Mouse (Mus musculus) limb, embryonic 15.5 days (tissue): ENCODE results near the gene Gm7073. TPM values are rescaled to one million over a fixed set of nuclear protein-coding genes. Genes with fewer than 3 reads are reported as not detected.

Experiments
- ATAC-seq: fragments of 200-750 bp; cut with Nextera tagmentation; 2 replicates; pipeline ENCODE4 v1.8.0; 2017; ENCODE audit warnings: low read depth, moderate TSS enrichment; ENCODE audit not compliant: insufficient number of reproducible peaks, low FRiP score, low TSS enrichment
- H3K27ac ChIP-seq: fragments of 300-500 bp; sonication (generic); 2 replicates; pipeline ENCODE4 v1.5.1; 2015; ENCODE audit warnings: moderate library complexity, mild to moderate bottlenecking, inconsistent platforms
- H3K27me3 ChIP-seq: fragments of 300-500 bp; sonication (generic); 2 replicates; pipeline ENCODE4 v1.6.1; 2015; ENCODE audit warnings: inconsistent platforms
- H3K36me3 ChIP-seq: fragments of 300-500 bp; sonication (generic); 2 replicates; pipeline ENCODE4 v1.6.1; 2015; ENCODE audit warnings: inconsistent platforms
- H3K4me1 ChIP-seq: fragments of 300-500 bp; sonication (generic); 2 replicates; pipeline ENCODE4 v1.6.1; 2015; ENCODE audit warnings: inconsistent platforms
- H3K4me2 ChIP-seq: fragments of 300-500 bp; sonication (generic); 2 replicates; pipeline ENCODE4 v1.6.1; 2015; ENCODE audit warnings: mild to moderate bottlenecking, inconsistent platforms
- H3K4me3 ChIP-seq: fragments of 300-500 bp; sonication (generic); 2 replicates; pipeline ENCODE4 v1.5.1; 2015; ENCODE audit warnings: mild to moderate bottlenecking, inconsistent platforms
- H3K9ac ChIP-seq: fragments of 300-500 bp; sonication (generic); 2 replicates; pipeline ENCODE4 v1.6.1; 2015; ENCODE audit warnings: inconsistent platforms
- H3K9me3 ChIP-seq: fragments of 300-500 bp; sonication (generic); 2 replicates; pipeline ENCODE4 v1.6.1; 2016; ENCODE audit warnings: inconsistent platforms
- WGBS: fragments of 180-500 bp; shearing (Covaris S2); methylation state at CpG from one replicate; pipeline ENCODE4 v1.1.7; 2015; 5-methylcytosine and 5-hydroxymethylcytosine counted together
- microRNA counts: library from miRNA; unstranded; fragments of <30 nt; microRNA quantifications from one replicate; lab custom pipeline; 2016
- microRNA-seq: library from miRNA; unstranded; fragments of <30 nt; microRNA quantifications from one replicate; pipeline ENCODE4, GENCODE M21; 2016
- polyA plus RNA-seq: library from polyadenylated mRNA; unstranded; fragments of >200 nt; fragmentation: Nextera tagmentation; extraction: Ambion mirVana; gene quantifications from 2 replicates; pipeline ENCODE4 v1.2.1, GENCODE M21; 2015

The Gm7073 gene
- polyA plus RNA-seq, 1 experiment from 2014 or later = not detected

DNA sequence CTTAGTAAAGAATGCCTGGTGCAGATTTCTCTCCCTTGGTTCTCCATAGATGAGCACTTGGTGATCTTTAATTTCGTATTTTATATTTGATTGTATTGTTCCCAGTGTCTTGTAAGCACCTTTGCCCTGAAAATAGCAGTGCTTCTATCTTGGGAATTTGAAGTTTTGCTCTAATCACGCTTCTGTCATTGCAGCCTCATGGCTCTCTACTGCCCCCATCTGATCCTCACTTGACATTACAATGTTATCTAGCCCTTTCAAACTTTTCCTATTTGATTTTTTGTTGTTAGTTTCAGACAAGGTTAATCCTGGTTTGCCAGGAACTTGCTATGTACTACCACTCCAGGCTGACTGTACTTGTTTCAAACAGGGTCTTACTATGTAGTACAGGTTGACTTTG is 75.3 kb downstream of the Gm7073 start:
- Histone ChIP-seq H3K4me3 (no peak overlapping the region), H3K9me3 (no peaks in the 10 kb centered on the region), H3K4me1 (no peaks in the 10 kb centered on the region), H3K36me3 (no peaks in the 10 kb centered on the region), H3K9ac (no peak overlapping the region), H3K4me2 (no peak overlapping the region), H3K27me3 (no peaks in the 10 kb centered on the region), H3K27ac (no peak overlapping the region)
- WGBS = 8% methylated on average over 2 of the region's 2 CpGs
- no peak for ATAC-seq

DNA sequence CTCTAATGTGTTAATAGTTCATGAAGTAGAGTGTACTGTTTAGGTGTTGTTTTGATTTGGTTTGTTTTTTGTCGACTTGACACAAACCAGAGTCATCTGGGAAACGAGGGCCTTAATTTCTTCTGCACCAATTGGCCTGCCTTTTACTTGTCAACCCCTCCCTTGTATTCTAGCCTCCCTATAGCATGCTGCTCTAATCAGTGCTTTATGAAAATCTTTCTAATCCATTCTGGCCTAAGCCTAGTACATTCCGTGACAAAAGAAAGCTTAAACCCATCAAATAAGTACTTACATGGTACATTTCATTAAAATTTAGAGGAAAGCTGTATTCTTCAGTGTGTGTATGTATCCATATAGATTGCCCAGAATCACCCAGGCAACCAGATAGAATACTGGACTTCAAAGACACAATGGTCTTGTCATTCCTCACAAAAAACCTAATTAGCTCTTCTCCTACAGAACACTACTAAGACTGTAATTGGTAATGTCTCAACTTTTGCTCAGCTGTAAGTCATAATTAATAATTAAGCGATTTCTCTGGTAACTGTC is 124.4 kb downstream of the Gm7073 start:
- H3K4me1 ChIP-seq = no peaks in the 10 kb centered on the region
- no peaks in the 10 kb centered on the region for H3K27me3 ChIP-seq
- H3K4me3 ChIP-seq = no peak overlapping the region
- no peak for ATAC-seq
- no peaks in the 10 kb centered on the region for H3K9me3 ChIP-seq
- H3K9ac ChIP-seq = no peak overlapping the region
- H3K27ac ChIP-seq = no peak overlapping the region
- WGBS = 55% methylated on average over 4 of the region's 4 CpGs
- no peak overlapping the region for H3K4me2 ChIP-seq
- H3K36me3 ChIP-seq = no peaks in the 10 kb centered on the region

DNA sequence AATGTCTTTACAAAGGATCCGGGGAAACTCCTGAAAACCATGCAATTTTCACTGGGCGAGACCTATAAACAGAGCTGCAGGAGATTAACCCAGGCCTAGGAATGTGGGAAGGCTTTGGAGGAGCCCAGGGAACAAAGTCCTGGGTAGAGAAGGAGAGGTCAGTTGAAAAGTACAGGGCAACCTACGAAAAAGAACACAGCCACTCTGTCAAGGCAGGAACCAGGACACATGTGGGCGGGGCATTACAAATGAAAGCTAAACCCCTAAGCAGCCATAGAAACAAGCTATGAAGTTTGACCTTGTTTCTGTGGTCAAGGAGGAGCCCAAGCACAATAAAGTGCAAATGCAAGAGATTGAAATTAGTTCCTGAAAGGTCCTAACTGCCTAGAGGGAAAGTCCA is 133.4 kb downstream of the Gm7073 start:
- no peak overlapping the region for H3K4me2 ChIP-seq
- 62% methylated on average over 4 of the region's 4 CpGs for WGBS
- H3K4me1 ChIP-seq = no peaks in the 10 kb centered on the region
- no peaks in the 10 kb centered on the region for H3K36me3 ChIP-seq
- H3K27me3 ChIP-seq = 0 out of 2 replicates have a peak, but pooled peaks cover 5% of the 10 kb centered on the region
- no peak overlapping the region for H3K27ac ChIP-seq
- no peaks in the 10 kb centered on the region for H3K9me3 ChIP-seq
- H3K9ac ChIP-seq = no peak overlapping the region
- H3K4me3 ChIP-seq = no peak overlapping the region
- no peak for ATAC-seq

DNA sequence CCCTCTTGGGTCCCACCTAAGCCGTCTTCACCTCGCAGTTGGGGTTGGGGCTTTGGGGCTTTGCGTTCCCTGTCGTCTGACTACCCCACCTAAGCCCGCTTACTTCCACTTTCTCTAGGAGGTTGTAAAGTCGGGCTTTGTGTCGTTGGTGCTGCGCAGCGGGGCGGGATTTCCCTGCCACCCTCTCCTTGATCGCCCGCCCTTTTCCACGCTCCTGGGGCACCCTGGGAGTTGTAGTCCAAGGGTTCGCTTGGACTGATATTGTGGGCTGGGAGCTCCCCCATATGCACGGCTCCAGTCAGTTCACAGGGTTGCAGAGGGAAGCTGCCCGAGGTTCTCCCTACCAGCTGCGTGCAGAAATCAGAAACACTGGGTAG is 134.4 kb downstream of the Gm7073 start:
- Histone ChIP-seq H3K4me3 (peak overlapping the region; percentile 58), H3K36me3 (no peaks in the 10 kb centered on the region), H3K27ac (peak overlapping the region; percentile 94), H3K4me2 (0 out of 2 replicates have a peak overlapping the region, but pooled peaks have one; percentile 12), H3K9ac (peak overlapping the region; percentile 69), H3K4me1 (no peaks in the 10 kb centered on the region), H3K27me3 (0 out of 2 replicates have a peak, but pooled peaks cover 5% of the 10 kb centered on the region), H3K9me3 (no peaks in the 10 kb centered on the region)
- peak; percentile 94 for ATAC-seq
- 18% methylated on average over 17 of the region's 17 CpGs for WGBS

DNA sequence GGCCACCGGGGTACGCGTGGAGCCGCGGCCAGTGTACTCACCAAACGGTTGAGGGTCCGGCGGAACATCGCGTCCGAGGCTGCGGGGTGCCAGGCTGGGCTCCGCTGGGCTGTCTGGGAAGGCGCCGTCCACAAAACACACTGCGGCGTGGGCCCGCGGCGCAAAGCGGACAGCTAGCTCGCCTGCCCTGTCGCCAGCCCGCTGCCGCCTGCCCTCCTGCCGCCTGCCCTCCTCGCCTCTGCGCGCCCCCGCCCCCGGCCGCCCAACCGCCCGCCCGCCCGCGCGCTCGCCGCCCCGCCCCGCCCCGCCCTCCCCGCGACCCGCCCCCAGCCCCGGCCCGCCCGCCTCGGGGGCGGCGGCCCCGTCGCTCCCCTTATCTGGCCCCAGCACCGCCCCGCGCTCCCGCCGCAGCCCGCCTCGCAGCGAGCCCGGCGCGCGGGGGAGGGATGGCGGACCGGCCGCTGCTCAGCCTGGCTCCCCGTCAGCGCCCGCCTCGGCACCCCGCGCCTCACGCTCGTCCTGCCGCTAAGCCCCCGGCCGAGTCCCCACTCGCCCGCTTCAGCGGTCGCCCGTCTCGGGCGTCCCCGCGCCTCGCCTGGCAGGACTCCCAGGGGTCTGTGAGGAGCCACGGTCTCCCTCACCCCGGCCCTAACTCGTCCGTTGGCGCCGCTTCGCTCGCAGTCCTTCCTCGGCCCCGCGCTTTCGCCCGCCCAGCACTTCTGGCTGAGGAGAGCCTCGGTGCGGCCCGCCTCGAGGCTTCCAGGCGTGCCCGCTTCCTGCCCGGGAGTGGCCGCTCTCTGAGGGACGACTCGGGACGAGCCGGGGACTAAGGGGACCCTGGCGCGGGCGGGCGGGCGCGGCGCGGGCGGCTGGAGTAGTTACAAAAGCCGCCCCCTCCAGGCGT is 135.0 kb downstream of the Gm7073 start:
- peak overlapping the region; percentile 94 for H3K27ac ChIP-seq
- no peaks in the 10 kb centered on the region for H3K4me1 ChIP-seq
- 0 out of 2 replicates have a peak, but pooled peaks cover 5% of the 10 kb centered on the region for H3K27me3 ChIP-seq
- ATAC-seq = peak; percentile 83
- H3K36me3 ChIP-seq = no peaks in the 10 kb centered on the region
- no peaks in the 10 kb centered on the region for H3K9me3 ChIP-seq
- H3K9ac ChIP-seq = peak overlapping the region; percentile 69
- H3K4me3 ChIP-seq = peak overlapping the region; percentile 58
- peak overlapping the region; percentile 59 for H3K4me2 ChIP-seq
- WGBS = 16% methylated on average over 79 of the region's 126 CpGs

DNA sequence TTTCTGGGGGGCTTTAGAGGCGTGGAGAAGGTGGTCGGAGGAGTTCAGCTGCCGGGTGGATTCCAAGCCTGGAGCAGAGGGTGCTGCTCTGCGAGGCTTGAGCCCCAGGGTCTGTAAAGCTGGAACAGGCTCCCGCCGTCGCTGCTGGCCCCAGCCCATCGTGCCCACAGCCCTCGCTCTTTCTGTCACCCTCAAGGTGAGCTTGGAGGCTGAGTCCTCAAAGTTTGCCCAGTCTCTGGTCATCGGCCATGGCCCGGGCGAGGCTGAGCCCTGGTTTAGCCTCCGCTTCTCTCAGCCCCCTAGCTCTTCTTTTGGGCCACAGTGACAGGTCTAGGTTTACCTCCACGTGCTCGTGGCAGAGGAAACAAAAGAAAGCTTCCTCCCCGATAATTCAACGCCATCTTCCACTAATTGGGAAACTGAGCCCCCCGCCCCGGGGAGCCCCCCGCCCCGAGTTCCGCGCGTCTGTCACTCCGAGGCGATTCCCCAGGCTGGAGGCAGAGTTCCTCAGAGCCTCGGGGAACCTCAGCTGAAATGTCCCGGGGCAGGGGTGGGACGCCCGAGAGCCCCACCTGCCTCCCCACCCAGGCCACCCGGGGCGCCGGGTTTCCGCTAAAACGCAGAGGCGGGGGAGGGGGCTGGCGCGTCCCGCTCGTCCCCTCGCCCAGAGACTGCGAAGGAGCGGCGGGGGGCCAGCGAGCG is 135.8 kb downstream of the Gm7073 start:
- H3K27me3 ChIP-seq = 0 out of 2 replicates have a peak, but pooled peaks cover 5% of the 10 kb centered on the region
- no peaks in the 10 kb centered on the region for H3K36me3 ChIP-seq
- H3K27ac ChIP-seq = no peak overlapping the region
- H3K9me3 ChIP-seq = no peaks in the 10 kb centered on the region
- H3K4me1 ChIP-seq = no peaks in the 10 kb centered on the region
- peak overlapping the region; percentile 58 for H3K4me3 ChIP-seq
- peak overlapping the region; percentile 42 for H3K9ac ChIP-seq
- no peak; the same call in 1 of the 2 replicates for ATAC-seq
- 18% methylated on average over 46 of the region's 46 CpGs for WGBS
- peak overlapping the region; percentile 59 for H3K4me2 ChIP-seq

DNA sequence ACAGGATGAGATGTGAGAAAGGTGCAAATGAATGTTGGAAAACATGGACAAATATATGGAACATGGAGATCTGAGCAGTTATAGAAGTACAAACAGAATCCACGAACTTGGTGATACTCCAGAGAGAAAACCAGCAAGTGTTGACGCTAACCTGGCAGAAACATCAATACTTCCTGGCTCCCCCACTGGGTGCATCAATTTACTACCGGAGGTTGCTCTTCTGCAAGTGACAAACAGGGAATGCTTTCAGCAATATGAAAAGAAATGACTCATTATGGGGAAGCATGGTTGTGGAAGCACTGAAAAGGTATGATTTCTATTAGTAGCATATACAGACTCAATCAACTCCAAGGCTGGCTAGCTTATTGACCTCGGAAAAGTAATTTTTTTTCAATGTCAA is 144.8 kb downstream of the Gm7073 start:
- H3K36me3 ChIP-seq = no peaks in the 10 kb centered on the region
- no peak overlapping the region for H3K27ac ChIP-seq
- no peaks in the 10 kb centered on the region for H3K27me3 ChIP-seq
- H3K4me2 ChIP-seq = no peak overlapping the region
- no peaks in the 10 kb centered on the region for H3K9me3 ChIP-seq
- WGBS = 73% methylated on average over 4 of the region's 4 CpGs
- H3K4me3 ChIP-seq = no peak overlapping the region
- no peak for ATAC-seq
- no peak overlapping the region for H3K9ac ChIP-seq
- no peaks in the 10 kb centered on the region for H3K4me1 ChIP-seq

DNA sequence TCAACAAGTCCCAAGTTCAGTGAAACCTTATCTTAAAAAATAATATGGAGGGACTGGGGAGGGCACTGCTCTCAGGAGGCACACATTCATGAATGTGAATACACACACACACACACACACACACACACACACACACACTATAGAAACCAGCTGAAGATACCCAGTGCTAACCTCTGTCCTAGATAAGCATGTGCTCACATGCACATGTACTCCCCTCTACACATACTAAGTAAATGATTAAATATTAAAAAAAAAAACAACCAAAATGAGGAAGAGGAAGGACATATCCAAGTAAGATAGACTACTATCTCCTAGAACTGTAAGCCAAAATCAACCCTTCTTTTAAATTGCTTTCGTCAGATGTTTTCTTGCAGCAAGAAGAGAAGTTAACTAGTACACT is 152.2 kb downstream of the Gm7073 start:
- no peak for ATAC-seq
- 73% methylated on average over 1 of the region's 1 CpGs for WGBS
- Histone ChIP-seq H3K9me3 (no peaks in the 10 kb centered on the region), H3K4me1 (no peaks in the 10 kb centered on the region), H3K4me2 (no peak overlapping the region), H3K36me3 (no peaks in the 10 kb centered on the region), H3K4me3 (no peak overlapping the region), H3K9ac (no peak overlapping the region), H3K27me3 (no peaks in the 10 kb centered on the region), H3K27ac (no peak overlapping the region)

MicroRNA genes within 50 kb of the gene (microRNA counts, 519-probe panel; counts per million panel counts)
- microRNA mmu-miR-505 (lab: Ali Mortazavi, UCI) = 2,120 counts per million, percentile 39 among the panel's probes with 10 or more counts

Small RNA genes within 50 kb of the gene (microRNA-seq; reads per million reads assigned to microRNA genes)
- 83.5 reads per million, percentile 48 among the genes with 10 or more reads in this experiment for gene Mir505

Other genes with a start within 250 kb of the Gm7073 start
- 5.7 and 6.4 TPM in 2 replicates for gene Atp11c, start 53.4 kb upstream of the Gm7073 start, polyA plus RNA-seq